Comparison of ENCODE assay signal across 8 mouse cellular contexts in the genomic region with DNA sequence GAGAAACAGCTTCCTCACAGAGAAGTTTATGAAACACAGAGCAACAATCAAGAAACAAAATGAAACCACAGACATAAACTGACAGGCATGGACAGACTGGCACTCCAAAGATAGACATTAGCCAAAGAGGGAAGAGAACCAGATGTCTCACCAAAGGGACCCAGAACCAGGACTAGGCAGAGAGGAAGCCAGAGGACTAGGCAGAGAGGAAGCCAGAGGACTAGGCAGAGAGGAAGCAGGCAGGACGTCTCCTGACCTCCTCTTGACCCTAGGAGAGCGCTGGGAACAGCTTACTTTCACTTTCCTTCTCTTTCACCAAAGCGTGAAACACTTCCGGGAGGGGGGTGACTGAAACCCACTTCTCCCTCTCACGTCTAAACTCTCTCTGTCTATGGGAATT. TPM values are rescaled to one million over a fixed set of nuclear protein-coding genes. Genes with fewer than 3 reads are reported as not detected.
DNase-seq lines count a peak whose midpoint lies in the region; ATAC-seq and TF ChIP-seq lines count a peak whose summit lies in the region.

No protein-coding gene starts in this region.

- no peak for TF ChIP-seq CTCF in layer of hippocampus, adult 2 months (conservative IDR thresholded peaks at IDR 0.05)

- no peaks in the 10 kb centered on the region for H3K36me3 ChIP-seq in intestine, embryonic 14.5 days (ENCODE audit: control insufficient read depth, insufficient read depth, low read length)
- no peaks in the 10 kb centered on the region for H3K36me3 ChIP-seq in liver, embryonic 16.5 days (ENCODE audit: control insufficient read depth, insufficient read depth)

- no peaks in the 10 kb centered on the region for H3K27me3 ChIP-seq in intestine, embryonic 14.5 days (replicated peaks; ENCODE audit: control insufficient read depth, insufficient read depth, low read length)
- no peaks in the 10 kb centered on the region for H3K27me3 ChIP-seq in liver, embryonic 16.5 days (ENCODE audit: control insufficient read depth, insufficient read depth, low read depth, low read length)

- H3K9ac ChIP-seq in intestine, embryonic 14.5 days (ENCODE audit: low read length), result no peak overlapping the region
- H3K9ac ChIP-seq in liver, embryonic 16.5 days (ENCODE audit: low read depth, low read length), result peak overlapping the region; percentile 69

- H3K27ac ChIP-seq in layer of hippocampus, adult 2 months, result peak overlapping the region; percentile 40; the same call in 1 of the 2 replicates
- H3K27ac ChIP-seq in intestine, embryonic 14.5 days (ENCODE audit: low read depth), result no peak overlapping the region; the same call in 1 of the 2 replicates
- H3K27ac ChIP-seq in liver, embryonic 16.5 days (ENCODE audit: low read length), result peak overlapping the region; percentile 62; the same call in 1 of the 2 replicates

- H3K4me2 ChIP-seq in intestine, embryonic 14.5 days (ENCODE audit: low read length), result peak overlapping the region; percentile 45
- peak overlapping the region; percentile 73 for H3K4me2 ChIP-seq in liver, embryonic 16.5 days (ENCODE audit: low read depth, low read length)

- no peak overlapping the region for H3K4me3 ChIP-seq in layer of hippocampus, adult 2 months
- peak overlapping the region; percentile 17; the same call in 1 of the 2 replicates for H3K4me3 ChIP-seq in intestine, embryonic 14.5 days (ENCODE audit: low read depth, low read length)
- H3K4me3 ChIP-seq in liver, embryonic 16.5 days (ENCODE audit: low read depth, low read length), result peak overlapping the region; percentile 59

- H3K4me1 ChIP-seq in intestine, embryonic 14.5 days (replicated peaks; ENCODE audit: control insufficient read depth, insufficient read depth, low read length), result no peaks in the 10 kb centered on the region
- peaks cover 14% of the 10 kb centered on the region for H3K4me1 ChIP-seq in liver, embryonic 16.5 days (ENCODE audit: control insufficient read depth, low read depth, low read length)

- no peak for DNase-seq in layer of hippocampus, adult 2 months (ENCODE audit: low spot score in 2 of 2)
- no peak for DNase-seq in layer of hippocampus, postnatal 14 days (ENCODE audit: low spot score in 2 of 2)
- DNase-seq in embryo, embryonic 11 days, result peak; percentile 60
- DNase-seq in intestine, embryonic 14.5 days (ENCODE audit: low spot score), result peak; percentile 69
- DNase-seq in spleen, adult 18-20 months, result peak; percentile 32 to 47
- no peak for DNase-seq in frontal cortex, postnatal 14 days (ENCODE audit: low spot score in 2 of 2)
- DNase-seq in gastrocnemius, postnatal 4 days (ENCODE audit: low spot score in 2 of 2), result no peak

- H3K9me3 ChIP-seq in intestine, embryonic 14.5 days (ENCODE audit: control insufficient read depth, low read length), result no peaks in the 10 kb centered on the region
- no peaks in the 10 kb centered on the region for H3K9me3 ChIP-seq in liver, embryonic 16.5 days (replicated peaks; ENCODE audit: control insufficient read depth, low read length)

- WGBS in intestine, embryonic 14.5 days, result 1% methylated on average over 5 of the region's 5 CpGs
- WGBS in liver, embryonic 16.5 days (ENCODE audit: insufficient replicate concordance), result 2% methylated on average over 5 of the region's 5 CpGs

- ATAC-seq in intestine, embryonic 14.5 days (replicated peaks; ENCODE audit: low FRiP score, low TSS enrichment, low read depth), result no peak
- ATAC-seq in liver, embryonic 16.5 days (ENCODE audit: low read depth), result peak; percentile 67

RNA-seq across cellular contexts. Expression of a gene that starts 11.3 kb away (rescaled TPM):
- total RNA-seq in layer of hippocampus, adult 2 months (2021), result 10 to 100 TPM; 14.6 to 15.7 TPM
- total RNA-seq in layer of hippocampus, postnatal 14 days (2021), result 1 to 10 TPM; 4.1 to 5.8 TPM
- 0.85 and 1.0 TPM in 2 replicates for polyA plus RNA-seq in intestine, embryonic 14.5 days (2014; fragmentation: Nextera tagmentation; extraction: Ambion mirVana)
- 1.9 and 2.8 TPM in 2 replicates for polyA plus RNA-seq in liver, embryonic 16.5 days (2015; fragmentation: Nextera tagmentation; extraction: Ambion mirVana)
- 1 to 10 TPM; 1.3 to 2.9 TPM for total RNA-seq in gastrocnemius, postnatal 4 days (2021)

RNA-seq across cellular contexts. Expression of a gene that starts 28.9 kb away (rescaled TPM):
- total RNA-seq in layer of hippocampus, adult 2 months (2021), result 10 to 100 TPM; 38.3 to 39.1 TPM
- 10 to 100 TPM; 27.9 to 30.6 TPM for total RNA-seq in layer of hippocampus, postnatal 14 days (2021)
- 18.9 and 20.3 TPM in 2 replicates for polyA plus RNA-seq in intestine, embryonic 14.5 days (2014; fragmentation: Nextera tagmentation; extraction: Ambion mirVana)
- 5.0 and 5.5 TPM in 2 replicates for polyA plus RNA-seq in liver, embryonic 16.5 days (2015; fragmentation: Nextera tagmentation; extraction: Ambion mirVana)
- 10 to 100 TPM; 17.8 to 18.7 TPM for total RNA-seq in gastrocnemius, postnatal 4 days (2021)

RNA-seq across cellular contexts. Expression of a gene that starts 40.1 kb away (rescaled TPM):
- total RNA-seq in layer of hippocampus, adult 2 months (2021), result 10 to 100 TPM; 48.4 to 49.3 TPM
- 10 to 100 TPM; 39.7 to 42.4 TPM for total RNA-seq in layer of hippocampus, postnatal 14 days (2021)
- polyA plus RNA-seq in intestine, embryonic 14.5 days (2014; fragmentation: Nextera tagmentation; extraction: Ambion mirVana), result 136 and 150 TPM in 2 replicates
- 57.3 and 62.3 TPM in 2 replicates for polyA plus RNA-seq in liver, embryonic 16.5 days (2015; fragmentation: Nextera tagmentation; extraction: Ambion mirVana)
- 10 to 100 TPM; 54.7 to 56.4 TPM for total RNA-seq in gastrocnemius, postnatal 4 days (2021)

RNA-seq across cellular contexts. Expression of a gene that starts 40.6 kb away (rescaled TPM):
- 100 to 1,000 TPM; 361 to 395 TPM for total RNA-seq in layer of hippocampus, adult 2 months (2021)
- 100 to 1,000 TPM; 377 to 396 TPM for total RNA-seq in layer of hippocampus, postnatal 14 days (2021)
- 116 and 139 TPM in 2 replicates for polyA plus RNA-seq in intestine, embryonic 14.5 days (2014; fragmentation: Nextera tagmentation; extraction: Ambion mirVana)
- 140 and 161 TPM in 2 replicates for polyA plus RNA-seq in liver, embryonic 16.5 days (2015; fragmentation: Nextera tagmentation; extraction: Ambion mirVana)
- 100 to 1,000 TPM; 137 to 142 TPM for total RNA-seq in gastrocnemius, postnatal 4 days (2021)

RNA-seq across cellular contexts. Expression of a gene that starts 52.3 kb away (rescaled TPM):
- 10 to 100 TPM; 56.9 to 63.4 TPM for total RNA-seq in layer of hippocampus, adult 2 months (2021)
- total RNA-seq in layer of hippocampus, postnatal 14 days (2021), result 10 to 100 TPM; 52.6 to 59.2 TPM
- 7.5 and 9.9 TPM in 2 replicates for polyA plus RNA-seq in intestine, embryonic 14.5 days (2014; fragmentation: Nextera tagmentation; extraction: Ambion mirVana)
- polyA plus RNA-seq in liver, embryonic 16.5 days (2015; fragmentation: Nextera tagmentation; extraction: Ambion mirVana), result 3.6 and 4.8 TPM in 2 replicates
- total RNA-seq in gastrocnemius, postnatal 4 days (2021), result 10 to 100 TPM; 44.1 to 44.7 TPM

Comparison
In these comparisons a context has a peak if more than half of its experiments do, and no peak if none do; other contexts are left out.
1. DNase-seq: peak in embryo, embryonic 11 days (single experiment), intestine, embryonic 14.5 days (single experiment) and spleen, adult 18-20 months (2 of 2); none in layer of hippocampus, adult 2 months (0 of 2), layer of hippocampus, postnatal 14 days (0 of 2), frontal cortex, postnatal 14 days (0 of 2) and gastrocnemius, postnatal 4 days (0 of 2).